Mouse (Mus musculus): ENCODE results near the gene Sytl2. TPM values are rescaled to one million over a fixed set of nuclear protein-coding genes. Genes with fewer than 3 reads are reported as not detected.

Sytl2 gene
- polyA plus RNA-seq, 1 experiment: 21.9 TPM

GRCm38 (mm10) chr7:90353488-90354228 lies 51.6 kb downstream of the Sytl2 start:
- TF ChIP-seq FOSL1 (IDR thresholded peaks at IDR 0.05; ENCODE audit: insufficient read depth, low read length, poor library complexity, severe bottlenecking) (no peak), CEBPB (IDR thresholded peaks at IDR 0.05; ENCODE audit: low read depth) (no peak), MAX (IDR thresholded peaks at IDR 0.05) (no peak), MYOG (IDR thresholded peaks at IDR 0.05; ENCODE audit: control insufficient read depth, extremely low read depth, insufficient read length) (no peak), MYOD1 (IDR thresholded peaks at IDR 0.05; ENCODE audit: control insufficient read depth, insufficient read length, low read depth) (no peak), USF1 (IDR thresholded peaks at IDR 0.05; ENCODE audit: low read depth) (no peak), CTCF (IDR thresholded peaks at IDR 0.05; ENCODE audit: control insufficient read depth, insufficient read depth, insufficient read length) (no peak)
- Histone ChIP-seq H3K79me3 (ENCODE audit: low read depth) (no peaks in the 10 kb centered on the region), H3ac (ENCODE audit: control insufficient read depth, insufficient read length, low read depth) (no peak overlapping the region)

GRCm38 (mm10) chr7:90354229-90354604 lies 52.2 kb downstream of the Sytl2 start:
- Histone ChIP-seq H3K27me3 (ENCODE audit: control insufficient read depth, insufficient read depth, insufficient read length) (no peaks in the 10 kb centered on the region), H3ac (ENCODE audit: control insufficient read depth, insufficient read length, low read depth) (no peak overlapping the region), H3K79me3 (ENCODE audit: low read depth) (no peaks in the 10 kb centered on the region), H3K36me3 (ENCODE audit: control insufficient read depth, insufficient read depth) (no peaks in the 10 kb centered on the region), H3K4me3 (ENCODE audit: insufficient read depth, poor library complexity, severe bottlenecking) (no peak overlapping the region), H3K79me2 (ENCODE audit: control insufficient read depth, insufficient read depth) (peaks cover 10% of the 10 kb centered on the region)
- TF ChIP-seq MYOD1 (IDR thresholded peaks at IDR 0.05; ENCODE audit: control insufficient read depth, insufficient read length, low read depth): no peak
- TF ChIP-seq FOSL1 (IDR thresholded peaks at IDR 0.05; ENCODE audit: insufficient read depth, low read length, poor library complexity, severe bottlenecking): no peak
- no peak for TF ChIP-seq MAX (IDR thresholded peaks at IDR 0.05)
- TF ChIP-seq CEBPB (IDR thresholded peaks at IDR 0.05; ENCODE audit: low read depth): no peak
- TF ChIP-seq USF1 (IDR thresholded peaks at IDR 0.05; ENCODE audit: low read depth): no peak
- TF ChIP-seq MYOG (IDR thresholded peaks at IDR 0.05; ENCODE audit: control insufficient read depth, extremely low read depth, insufficient read length): no peak
- no peak for TF ChIP-seq CTCF (IDR thresholded peaks at IDR 0.05; ENCODE audit: control insufficient read depth, insufficient read depth, insufficient read length)

More at GRCm38 (mm10) chr7:90353488-90354228, 51.6 kb downstream of the Sytl2 start:
- Histone ChIP-seq H3K27me3 (ENCODE audit: control insufficient read depth, insufficient read depth, insufficient read length) (no peaks in the 10 kb centered on the region), H3K79me2 (ENCODE audit: control insufficient read depth, insufficient read depth) (peaks cover 10% of the 10 kb centered on the region), H3K4me3 (ENCODE audit: insufficient read depth, poor library complexity, severe bottlenecking) (no peak overlapping the region), H3K36me3 (ENCODE audit: control insufficient read depth, insufficient read depth) (no peaks in the 10 kb centered on the region)

- Histone ChIP-seq H3K4me3 (ENCODE audit: insufficient read depth, poor library complexity, severe bottlenecking) (no peak overlapping the region), H3K27me3 (ENCODE audit: control insufficient read depth, insufficient read depth, insufficient read length) (no peaks in the 10 kb centered on the region), H3K36me3 (ENCODE audit: control insufficient read depth, insufficient read depth) (no peaks in the 10 kb centered on the region), H3ac (ENCODE audit: control insufficient read depth, insufficient read length, low read depth) (no peak overlapping the region), H3K79me2 (ENCODE audit: control insufficient read depth, insufficient read depth) (peaks cover 10% of the 10 kb centered on the region), H3K79me3 (ENCODE audit: low read depth) (no peaks in the 10 kb centered on the region)
- peak; percentile 90 for TF ChIP-seq MAX (IDR thresholded peaks at IDR 0.05)
- TF ChIP-seq USF1 (IDR thresholded peaks at IDR 0.05; ENCODE audit: low read depth): peak; percentile 47
- no peak for TF ChIP-seq CEBPB (IDR thresholded peaks at IDR 0.05; ENCODE audit: low read depth)
- peak; percentile 28 for TF ChIP-seq MYOD1 (IDR thresholded peaks at IDR 0.05; ENCODE audit: control insufficient read depth, insufficient read length, low read depth)
Observed at GRCm38 (mm10) chr7:90355454-90355853, 53.4 kb downstream of the Sytl2 start.

GRCm38 (mm10) chr7:90355995-90356394 lies 53.9 kb downstream of the Sytl2 start:
- H3K79me2 ChIP-seq (ENCODE audit: control insufficient read depth, insufficient read depth): peaks cover 10% of the 10 kb centered on the region
- no peaks in the 10 kb centered on the region for H3K79me3 ChIP-seq (ENCODE audit: low read depth)
- no peaks in the 10 kb centered on the region for H3K36me3 ChIP-seq (ENCODE audit: control insufficient read depth, insufficient read depth)
- H3K4me3 ChIP-seq (ENCODE audit: insufficient read depth, poor library complexity, severe bottlenecking): no peak overlapping the region
- TF ChIP-seq USF1 (IDR thresholded peaks at IDR 0.05; ENCODE audit: low read depth) (no peak), FOSL1 (IDR thresholded peaks at IDR 0.05; ENCODE audit: insufficient read depth, low read length, poor library complexity, severe bottlenecking) (no peak), CTCF (IDR thresholded peaks at IDR 0.05; ENCODE audit: control insufficient read depth, insufficient read depth, insufficient read length) (no peak), CEBPB (IDR thresholded peaks at IDR 0.05; ENCODE audit: low read depth) (no peak), MYOG (IDR thresholded peaks at IDR 0.05; ENCODE audit: control insufficient read depth, extremely low read depth, insufficient read length) (no peak), MYOD1 (IDR thresholded peaks at IDR 0.05; ENCODE audit: control insufficient read depth, insufficient read length, low read depth) (no peak), MAX (IDR thresholded peaks at IDR 0.05) (no peak)
- no peaks in the 10 kb centered on the region for H3K27me3 ChIP-seq (ENCODE audit: control insufficient read depth, insufficient read depth, insufficient read length)
- H3ac ChIP-seq (ENCODE audit: control insufficient read depth, insufficient read length, low read depth): no peak overlapping the region

- H3K79me2 ChIP-seq (ENCODE audit: control insufficient read depth, insufficient read depth): no peaks in the 10 kb centered on the region
- H3K79me3 ChIP-seq (ENCODE audit: low read depth): no peaks in the 10 kb centered on the region
- H3K27me3 ChIP-seq (ENCODE audit: control insufficient read depth, insufficient read depth, insufficient read length): no peaks in the 10 kb centered on the region
- no peak overlapping the region for H3K4me3 ChIP-seq (ENCODE audit: insufficient read depth, poor library complexity, severe bottlenecking)
- TF ChIP-seq CTCF (IDR thresholded peaks at IDR 0.05; ENCODE audit: control insufficient read depth, insufficient read depth, insufficient read length) (no peak), MYOD1 (IDR thresholded peaks at IDR 0.05; ENCODE audit: control insufficient read depth, insufficient read length, low read depth) (no peak), FOSL1 (IDR thresholded peaks at IDR 0.05; ENCODE audit: insufficient read depth, low read length, poor library complexity, severe bottlenecking) (no peak), MAX (IDR thresholded peaks at IDR 0.05) (no peak), MYOG (IDR thresholded peaks at IDR 0.05; ENCODE audit: control insufficient read depth, extremely low read depth, insufficient read length) (no peak), CEBPB (IDR thresholded peaks at IDR 0.05; ENCODE audit: low read depth) (no peak), USF1 (IDR thresholded peaks at IDR 0.05; ENCODE audit: low read depth) (no peak)
- no peaks in the 10 kb centered on the region for H3K36me3 ChIP-seq (ENCODE audit: control insufficient read depth, insufficient read depth)
- H3ac ChIP-seq (ENCODE audit: control insufficient read depth, insufficient read length, low read depth): no peak overlapping the region
Observed at GRCm38 (mm10) chr7:90362788-90363187, 60.7 kb downstream of the Sytl2 start.

Data from C2C12 (cell line).